Mouse (Mus musculus): ENCODE results near the gene Olfr1043.
"Not testable (repeated sequence)": the region's sequence is repeated elsewhere in the genome, so short reads cannot be mapped to it uniquely, and the experiment has no call there.

The Olfr1043 gene

GRCm38 (mm10) chr2:86167422-86167821 lies at the start of gene Olfr1043:
TSS of gene Olfr1043 (minus strand) at chr2:86167522.
- DNase-seq = no peak

- no peak for DNase-seq
These were observed 35.6 kb upstream of the Olfr1043 start, which contains the start of gene Olfr1045 for GRCm38 (mm10) chr2:86202909-86203308. TSS of gene Olfr1045 (minus strand) at chr2:86203009.

- no peak for DNase-seq
These were observed 28.5 kb upstream of the Olfr1043 start for GRCm38 (mm10) chr2:86195863-86196262.

GRCm38 (mm10) chr2:86185583-86185982 lies 18.3 kb upstream of the Olfr1043 start, which contains the start of gene Olfr52:
TSS of gene Olfr52 (minus strand) at chr2:86185683.
- DNase-seq = no peak

DNA sequence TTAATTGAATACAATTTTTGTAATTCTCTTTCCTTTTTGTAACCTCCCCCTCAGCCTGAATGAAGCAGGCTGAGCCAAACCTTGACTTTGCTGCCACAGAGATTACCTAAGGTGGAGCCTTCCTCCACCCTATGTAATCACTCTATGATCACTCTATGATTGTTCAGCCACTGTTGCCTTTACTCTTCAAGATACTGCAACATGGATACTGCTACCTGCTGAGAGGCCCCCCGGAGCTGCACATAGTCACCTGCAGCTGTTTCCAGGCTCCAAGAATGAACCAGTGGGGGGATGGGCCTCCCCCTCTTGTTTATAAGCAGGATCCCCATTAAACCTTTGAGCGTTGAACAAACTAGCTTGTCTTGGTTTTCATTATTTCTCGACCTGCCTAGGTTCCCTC lies 12.6 kb upstream of the Olfr1043 start:
- no peak for DNase-seq

- no peak for DNase-seq
These were observed 10.4 kb upstream of the Olfr1043 start, which contains the start of gene Olfr1044 for GRCm38 (mm10) chr2:86177720-86178119. TSS of gene Olfr1044 (minus strand) at chr2:86177820.

DNA sequence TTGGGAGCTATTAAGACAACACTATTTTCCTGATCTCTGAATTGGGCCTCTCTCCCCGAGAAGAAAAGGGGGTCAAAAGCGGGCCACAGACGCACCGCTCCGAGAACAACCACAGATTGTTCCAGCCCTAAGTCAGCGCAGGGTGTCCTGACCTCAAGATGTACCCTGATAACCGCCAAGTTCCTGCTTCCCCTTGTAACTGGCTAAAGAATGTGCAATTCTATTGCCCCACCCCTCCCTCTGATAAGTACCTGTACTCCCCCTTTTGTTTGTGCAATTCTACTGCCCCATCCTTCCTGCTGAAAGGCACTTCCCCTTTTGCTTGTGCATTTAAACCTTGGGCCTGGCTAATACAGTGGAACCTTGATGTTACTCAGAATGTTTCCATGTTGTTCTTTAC lies 8.1 kb upstream of the Olfr1043 start:
- DNase-seq = not testable (repeated sequence)

DNA sequence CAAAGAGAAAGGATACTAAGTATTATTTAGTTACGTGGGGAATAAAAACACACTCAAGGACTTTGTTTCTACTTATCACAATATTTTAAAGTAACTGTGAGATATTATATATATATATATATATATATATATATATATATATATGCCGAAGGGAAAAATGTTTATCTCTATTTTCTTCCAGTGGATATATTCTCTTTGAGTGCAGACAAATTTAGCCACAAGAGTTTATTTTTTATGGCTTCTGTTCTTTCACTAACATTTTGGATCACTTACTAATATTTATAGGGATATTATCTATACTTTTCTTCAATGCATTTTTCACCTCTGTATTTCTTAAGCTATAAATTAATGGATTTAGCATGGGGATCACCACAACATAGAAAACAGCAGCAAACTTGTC lies 5.6 kb downstream of the Olfr1043 start, which contains the start of gene Olfr1042:
TSS of gene Olfr1042 (minus strand) at position 101 of the 400 bp plus-strand sequence.
- DNase-seq = no peak

DNA sequence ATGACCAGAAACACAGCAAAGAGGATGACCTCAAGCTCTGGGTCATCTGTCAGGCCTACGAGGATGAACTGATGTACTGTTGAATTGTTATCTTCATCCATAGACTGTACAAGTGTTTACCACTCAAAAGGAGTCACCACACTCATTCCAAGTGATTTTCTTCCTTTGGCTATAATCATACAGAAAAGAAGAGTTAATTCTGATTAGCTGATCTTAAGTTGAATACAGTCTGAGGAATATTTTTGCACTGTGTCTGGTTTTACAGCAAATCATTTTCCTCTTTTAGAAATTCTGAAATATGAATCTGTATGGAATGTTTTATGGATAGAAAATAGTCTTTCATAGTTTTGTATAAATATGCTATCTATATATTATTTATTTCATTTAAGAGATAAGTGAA lies 20.7 kb downstream of the Olfr1043 start, which contains the start of gene Olfr1040:
TSS of gene Olfr1040 (minus strand) at position 101 of the 400 bp plus-strand sequence.
- DNase-seq = no peak

DNA sequence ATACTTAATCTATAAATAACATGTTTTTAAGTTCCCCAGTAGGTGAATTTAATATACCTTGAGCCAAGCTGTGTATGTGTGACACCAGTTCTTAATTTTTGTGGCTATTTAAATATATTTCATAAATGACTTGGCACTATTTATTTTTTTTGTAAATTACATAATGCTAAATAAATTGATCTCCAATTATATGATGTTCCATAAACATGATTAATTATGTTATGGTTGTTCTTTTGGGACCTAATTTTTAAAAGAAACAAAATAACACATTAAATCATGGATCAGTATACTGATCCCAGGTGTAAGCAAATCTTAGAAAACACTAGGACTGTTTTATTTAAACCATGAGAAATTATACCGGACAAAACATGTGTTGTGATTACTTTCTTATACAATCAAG lies 31.5 kb downstream of the Olfr1043 start, which contains the start of gene Olfr1039:
TSS of gene Olfr1039 (minus strand) at position 101 of the 400 bp plus-strand sequence.
- no peak for DNase-seq

Measured in kidney, postnatal 14 days (tissue).